Mouse (Mus musculus) kidney, embryonic 16.5 days (tissue): Measurements from ENCODE around the gene Hk2. TPM values are rescaled to one million over a fixed set of nuclear protein-coding genes. Genes with fewer than 3 reads are reported as not detected.

ENCODE experiments used
- ATAC-seq: fragments of 200-750 bp; cut with Nextera tagmentation; 2 replicates; pipeline ENCODE4 v1.8.0; 2017; ENCODE audit warnings: moderate TSS enrichment; ENCODE audit not compliant: low FRiP score, low TSS enrichment
- H3K27ac ChIP-seq: fragments of 300-500 bp; sonication (generic); 2 replicates; pipeline ENCODE4 v1.5.1; 2014; ENCODE audit warnings: low read length
- H3K27me3 ChIP-seq: fragments of 300-500 bp; sonication (generic); 2 replicates; pipeline ENCODE4 v1.6.1; 2014; ENCODE audit warnings: low read length, control low read depth, mixed read lengths; ENCODE audit not compliant: insufficient read depth
- H3K36me3 ChIP-seq: fragments of 300-500 bp; sonication (generic); 2 replicates; pipeline ENCODE4 v1.6.1; 2014; ENCODE audit warnings: low read length, control low read depth, mixed read lengths; ENCODE audit not compliant: insufficient read depth
- H3K4me1 ChIP-seq: fragments of 300-500 bp; sonication (generic); 2 replicates; pipeline ENCODE4 v1.6.1; 2014; ENCODE audit warnings: low read length, control low read depth, mixed read lengths; ENCODE audit not compliant: insufficient read depth
- H3K4me2 ChIP-seq: fragments of 300-500 bp; sonication (generic); replicated peaks from 2 replicates; pipeline ENCODE4 v1.6.1; 2014; ENCODE audit warnings: low read depth, low read length
- H3K4me3 ChIP-seq: fragments of 300-500 bp; sonication (generic); 2 replicates; pipeline ENCODE4 v1.5.1; 2014; ENCODE audit warnings: mild to moderate bottlenecking, low read length
- H3K9ac ChIP-seq: fragments of 300-500 bp; sonication (generic); replicated peaks from 2 replicates; pipeline ENCODE4 v1.6.1; 2014; ENCODE audit warnings: low read length
- H3K9me3 ChIP-seq: fragments of 300-500 bp; sonication (generic); 2 replicates; pipeline ENCODE4 v1.6.1; 2016; ENCODE audit warnings: low read length, control low read depth
- WGBS: fragments of 180-500 bp; shearing (Covaris S2); extraction: QIAGEN DNeasy Blood & Tissue Kit; methylation state at CpG from one replicate; pipeline ENCODE4 v1.1.7; 2014; 5-methylcytosine and 5-hydroxymethylcytosine counted together
- polyA plus RNA-seq: library from polyadenylated mRNA; unstranded; fragments of >200 nt; fragmentation: Nextera tagmentation; extraction: Ambion mirVana; gene quantifications from 2 replicates; pipeline ENCODE4 v1.2.1, GENCODE M21; 2015

The Hk2 gene
- polyA plus RNA-seq, 1 experiment from 2014 or later, result 16.3 TPM

DNA sequence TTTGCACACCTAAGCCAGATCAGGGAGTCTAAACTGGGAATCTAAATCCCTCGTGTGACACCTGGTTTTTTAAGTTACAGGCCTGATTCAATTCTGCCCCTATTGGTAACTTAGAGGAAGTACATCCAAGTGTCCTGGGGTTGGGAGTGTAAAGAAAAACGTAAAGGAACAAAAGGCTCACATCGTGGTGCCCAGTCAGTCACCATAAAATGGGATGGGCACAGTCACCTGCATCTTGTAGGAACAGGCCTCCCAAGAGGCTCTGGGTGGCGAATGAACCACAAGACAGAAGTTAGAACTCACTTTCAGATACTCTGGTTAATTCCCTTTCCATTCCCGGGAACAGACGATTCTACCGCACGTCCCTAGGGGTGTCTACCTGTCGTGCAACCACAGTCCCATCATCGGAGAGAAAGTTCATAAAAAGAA is 2.3 kb downstream of the Hk2 start:
- ATAC-seq, result no peak
- Histone ChIP-seq H3K4me3 (peak overlapping the region; percentile 65), H3K36me3 (no peaks in the 10 kb centered on the region), H3K9me3 (no peaks in the 10 kb centered on the region), H3K9ac (peak overlapping the region; percentile 75), H3K4me2 (peak overlapping the region; percentile 96), H3K4me1 (peaks cover 8% of the 10 kb centered on the region; the same call in 1 of the 2 replicates), H3K27me3 (peaks cover 10% of the 10 kb centered on the region), H3K27ac (no peak overlapping the region)
- WGBS, result under 1% methylated on average over 10 of the region's 10 CpGs

DNA sequence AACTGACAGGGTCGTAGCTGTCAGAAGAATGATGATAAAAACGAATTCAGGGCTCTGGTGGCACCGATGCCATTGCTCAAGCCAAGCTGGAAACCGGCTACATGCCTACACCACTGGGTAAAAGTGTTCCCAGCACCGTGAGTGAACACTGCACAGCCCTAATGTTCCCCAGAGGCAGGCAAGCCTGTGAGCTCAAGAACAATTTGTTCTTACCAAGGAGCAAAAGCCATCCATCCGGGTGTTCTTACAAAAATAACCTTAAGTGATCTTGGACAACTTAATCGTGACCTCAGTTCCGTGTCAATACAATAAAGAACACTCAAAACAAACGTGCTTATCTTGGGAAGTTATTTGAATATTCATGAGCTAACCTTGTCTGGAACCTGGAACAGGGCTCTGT is 3.2 kb downstream of the Hk2 start:
- no peak overlapping the region for H3K9ac ChIP-seq
- peaks cover 8% of the 10 kb centered on the region; the same call in 1 of the 2 replicates for H3K4me1 ChIP-seq
- H3K4me3 ChIP-seq, result no peak overlapping the region
- H3K27me3 ChIP-seq, result peaks cover 10% of the 10 kb centered on the region
- no peaks in the 10 kb centered on the region for H3K9me3 ChIP-seq
- no peak overlapping the region for H3K27ac ChIP-seq
- no peak overlapping the region for H3K4me2 ChIP-seq
- no peak for ATAC-seq
- H3K36me3 ChIP-seq, result no peaks in the 10 kb centered on the region
- 48% methylated on average over 9 of the region's 9 CpGs for WGBS

DNA sequence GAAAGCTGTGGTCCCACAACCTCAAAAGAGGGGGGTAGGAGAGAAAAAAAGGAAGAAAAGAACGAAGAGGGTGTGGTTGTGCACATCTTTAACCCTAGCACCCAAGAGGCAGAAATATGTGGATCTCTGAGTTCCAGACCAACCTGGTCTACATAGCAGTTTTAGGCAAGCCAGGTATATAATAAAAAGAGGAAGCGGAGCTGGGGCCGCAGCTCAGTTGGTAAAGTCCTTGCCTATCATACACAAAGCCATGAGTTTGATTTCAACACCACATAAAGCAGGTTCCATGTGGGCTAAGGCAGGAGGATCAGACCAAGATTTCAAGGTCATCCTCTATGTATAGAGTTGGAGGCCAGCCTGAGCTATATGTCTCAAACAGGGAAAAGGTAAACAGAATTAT is 4.0 kb downstream of the Hk2 start:
- 80% methylated on average over 3 of the region's 3 CpGs for WGBS
- ATAC-seq, result no peak
- Histone ChIP-seq H3K27me3 (peaks cover 3% of the 10 kb centered on the region; the same call in 1 of the 2 replicates), H3K4me1 (peaks cover 8% of the 10 kb centered on the region; the same call in 1 of the 2 replicates), H3K9ac (no peak overlapping the region), H3K27ac (no peak overlapping the region), H3K36me3 (no peaks in the 10 kb centered on the region), H3K9me3 (no peaks in the 10 kb centered on the region), H3K4me3 (no peak overlapping the region), H3K4me2 (no peak overlapping the region)

DNA sequence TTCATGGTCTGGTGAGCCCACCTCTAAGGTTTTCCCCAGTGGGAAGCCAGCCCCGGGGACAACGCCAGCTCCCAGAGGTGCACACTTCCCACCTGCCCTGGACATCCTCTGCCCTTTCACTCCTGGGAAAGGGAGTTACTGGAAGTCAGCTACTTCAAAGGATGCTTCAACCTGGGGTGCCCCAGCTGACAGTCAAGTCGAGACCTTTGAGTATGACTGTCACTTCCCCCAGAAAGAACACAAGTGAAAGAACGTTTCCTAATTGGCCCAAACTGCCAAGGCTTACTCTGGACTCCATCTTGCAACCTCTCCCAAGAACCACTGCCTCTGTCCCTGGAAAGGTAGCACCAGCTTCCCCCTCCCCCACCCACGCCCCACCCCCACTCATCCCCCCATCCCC is 4.5 kb downstream of the Hk2 start:
- no peaks in the 10 kb centered on the region for H3K27me3 ChIP-seq
- H3K4me1 ChIP-seq, result peaks cover 8% of the 10 kb centered on the region; the same call in 1 of the 2 replicates
- no peak overlapping the region for H3K9ac ChIP-seq
- H3K9me3 ChIP-seq, result no peaks in the 10 kb centered on the region
- no peak overlapping the region for H3K4me2 ChIP-seq
- no peak overlapping the region for H3K4me3 ChIP-seq
- WGBS, result 41% methylated on average over 5 of the region's 5 CpGs
- H3K27ac ChIP-seq, result no peak overlapping the region
- ATAC-seq, result no peak
- H3K36me3 ChIP-seq, result no peaks in the 10 kb centered on the region

DNA sequence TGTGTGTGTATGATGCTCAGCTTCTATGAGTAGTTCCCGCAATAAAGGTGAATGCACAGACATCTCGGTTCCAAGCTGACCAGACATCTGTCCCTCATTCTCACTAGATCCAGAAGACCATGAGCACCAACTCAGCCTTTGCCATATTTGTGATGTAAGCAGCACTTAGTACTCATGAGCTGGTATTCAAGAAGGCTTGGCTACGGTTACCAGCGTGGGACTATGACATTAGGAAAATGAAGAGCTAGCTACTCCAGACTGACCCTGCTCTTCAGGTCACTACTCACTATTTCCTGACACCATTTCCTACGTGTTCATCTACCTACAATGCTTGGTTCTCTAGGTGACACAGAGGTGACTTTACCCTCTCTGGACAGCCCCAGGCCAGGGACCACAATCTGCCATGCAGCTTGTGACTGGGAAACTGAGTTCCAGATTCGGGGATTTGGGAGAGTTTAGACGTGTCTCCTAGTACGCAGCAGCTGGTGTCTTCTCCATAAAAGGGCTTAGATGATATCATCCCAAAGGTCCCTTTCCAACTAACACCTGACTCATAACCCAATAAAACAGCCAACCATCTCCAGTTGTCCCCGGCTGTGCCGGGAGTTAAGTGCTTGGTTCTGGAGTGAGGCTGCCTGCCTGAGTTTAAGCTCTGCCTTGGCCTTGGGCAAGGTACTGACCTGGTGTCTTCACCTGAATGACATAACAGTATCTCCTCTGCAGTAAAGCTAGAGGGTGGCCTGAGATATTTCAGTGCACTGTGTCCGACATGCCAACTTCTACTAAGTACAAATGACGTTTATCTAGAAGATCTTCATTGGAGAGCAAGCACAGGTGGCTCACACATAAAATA is 6.3 kb downstream of the Hk2 start:
- H3K27ac ChIP-seq, result no peak overlapping the region
- 87% methylated on average over 12 of the region's 12 CpGs for WGBS
- H3K4me2 ChIP-seq, result no peak overlapping the region
- H3K4me3 ChIP-seq, result no peak overlapping the region
- H3K9ac ChIP-seq, result no peak overlapping the region
- no peaks in the 10 kb centered on the region for H3K9me3 ChIP-seq
- no peak for ATAC-seq
- H3K36me3 ChIP-seq, result no peaks in the 10 kb centered on the region
- H3K27me3 ChIP-seq, result no peaks in the 10 kb centered on the region
- peaks cover 18% of the 10 kb centered on the region for H3K4me1 ChIP-seq

DNA sequence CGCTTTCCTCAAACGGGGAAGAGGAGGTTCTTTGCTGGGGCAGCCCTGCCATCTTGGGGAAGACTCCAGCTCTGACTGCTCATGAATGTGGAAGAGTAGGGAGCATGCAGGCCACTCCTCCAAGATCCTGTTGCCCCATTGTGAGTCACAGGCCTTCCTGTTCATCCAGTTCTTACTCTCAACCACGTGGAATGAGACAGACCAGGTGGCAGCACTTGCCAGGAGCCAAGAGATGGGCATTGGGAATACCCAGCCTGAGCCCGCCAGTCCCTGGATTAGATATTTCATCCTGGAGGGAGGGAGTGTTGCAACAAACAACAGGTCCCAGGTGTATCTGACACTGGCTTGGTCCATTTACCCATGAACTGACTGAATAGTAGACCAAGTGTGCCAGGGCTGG is 7.6 kb downstream of the Hk2 start:
- ATAC-seq, result no peak
- peaks cover 13% of the 10 kb centered on the region for H3K4me1 ChIP-seq
- H3K27ac ChIP-seq, result no peak overlapping the region
- no peak overlapping the region for H3K4me2 ChIP-seq
- H3K4me3 ChIP-seq, result no peak overlapping the region
- no peak overlapping the region for H3K9ac ChIP-seq
- no peaks in the 10 kb centered on the region for H3K27me3 ChIP-seq
- 71% methylated on average over 4 of the region's 4 CpGs for WGBS
- no peaks in the 10 kb centered on the region for H3K9me3 ChIP-seq
- no peaks in the 10 kb centered on the region for H3K36me3 ChIP-seq

DNA sequence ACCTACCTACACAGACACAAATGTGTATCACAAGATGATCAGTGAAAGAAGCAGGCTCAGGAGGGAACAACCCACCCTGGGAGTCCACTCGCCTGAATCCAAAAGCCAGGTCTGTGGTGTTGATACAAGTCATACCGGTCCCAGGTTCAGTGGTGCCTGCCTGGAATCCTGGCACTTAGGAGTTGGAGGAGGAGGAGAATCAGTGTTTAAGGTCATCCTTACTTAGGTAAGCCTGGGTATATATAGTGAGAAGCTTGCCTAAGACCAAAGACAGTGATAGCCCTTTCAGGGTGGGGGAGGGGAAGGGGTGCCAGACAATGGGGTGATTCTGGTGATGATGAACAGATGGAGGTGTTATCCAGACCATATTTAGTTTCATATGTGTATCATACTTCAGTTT is 9.0 kb downstream of the Hk2 start:
- Histone ChIP-seq H3K9me3 (no peaks in the 10 kb centered on the region), H3K9ac (no peak overlapping the region), H3K27ac (no peak overlapping the region), H3K27me3 (no peaks in the 10 kb centered on the region), H3K4me1 (peaks cover 13% of the 10 kb centered on the region), H3K4me2 (no peak overlapping the region), H3K36me3 (no peaks in the 10 kb centered on the region), H3K4me3 (no peak overlapping the region)
- ATAC-seq, result no peak
- WGBS, result 92% methylated on average over 2 of the region's 2 CpGs

DNA sequence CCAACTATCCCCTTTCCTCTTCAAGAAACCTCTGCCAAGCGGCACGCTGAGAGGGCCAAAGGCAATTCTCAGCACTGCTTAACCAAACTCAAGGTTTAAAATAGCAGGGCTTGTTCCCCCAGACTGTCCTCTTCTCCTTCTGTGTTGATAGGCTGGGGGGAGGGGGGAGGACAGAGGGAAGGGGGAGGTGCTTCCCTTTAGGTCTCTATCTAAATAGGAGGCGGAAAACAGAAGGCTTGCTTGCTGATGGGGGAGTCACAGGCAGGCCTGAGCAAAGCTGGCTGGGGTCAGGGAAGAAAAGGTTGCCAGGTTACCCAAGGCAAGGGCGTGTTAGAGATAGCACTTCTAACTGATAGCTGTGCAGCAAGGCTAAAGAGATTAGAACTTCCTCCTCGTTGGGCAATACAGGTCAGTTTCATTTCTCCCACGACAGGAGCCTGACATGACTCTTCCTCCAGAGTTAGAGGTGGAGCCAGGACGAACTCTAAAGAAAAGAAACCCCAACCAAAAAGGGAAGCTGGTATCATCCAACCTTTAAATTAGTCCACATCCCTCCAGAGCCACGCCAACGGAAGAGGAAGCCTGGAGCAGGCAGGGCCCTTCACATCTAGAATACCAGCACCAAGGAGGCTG is 10.3 kb downstream of the Hk2 start:
- Histone ChIP-seq H3K4me1 (peaks cover 10% of the 10 kb centered on the region), H3K9me3 (no peaks in the 10 kb centered on the region), H3K27me3 (no peaks in the 10 kb centered on the region), H3K9ac (no peak overlapping the region), H3K36me3 (no peaks in the 10 kb centered on the region), H3K27ac (no peak overlapping the region), H3K4me2 (no peak overlapping the region), H3K4me3 (no peak overlapping the region)
- 0 out of 2 replicates have a peak, but pooled peaks have one; percentile 30 for ATAC-seq
- 45% methylated on average over 9 of the region's 9 CpGs for WGBS

DNA sequence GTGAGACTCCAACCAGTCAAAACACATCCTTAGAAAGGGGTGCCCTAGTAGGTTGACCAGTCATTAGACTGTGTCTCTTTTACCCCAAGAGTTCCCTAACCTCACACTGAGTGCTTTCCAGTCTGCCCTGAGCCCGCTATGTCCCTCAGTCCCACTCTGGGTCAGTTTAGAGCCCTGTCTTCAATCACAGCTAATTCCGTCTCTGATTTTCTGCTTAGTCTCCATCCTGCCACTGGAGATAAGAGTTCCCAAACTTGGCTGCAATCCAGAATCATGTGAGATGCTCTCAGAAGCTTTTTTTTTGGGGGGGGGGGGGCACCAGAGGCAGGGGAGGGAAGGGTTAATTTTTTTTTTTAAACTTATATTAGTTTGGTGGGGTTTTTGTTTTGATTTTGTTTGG is 11.5 kb downstream of the Hk2 start:
- H3K36me3 ChIP-seq, result no peaks in the 10 kb centered on the region; the same call in 1 of the 2 replicates
- H3K27me3 ChIP-seq, result no peaks in the 10 kb centered on the region
- no peak overlapping the region for H3K4me3 ChIP-seq
- ATAC-seq, result no peak
- WGBS, result 77% methylated on average over 2 of the region's 2 CpGs
- no peak overlapping the region for H3K4me2 ChIP-seq
- H3K27ac ChIP-seq, result no peak overlapping the region
- no peaks in the 10 kb centered on the region for H3K9me3 ChIP-seq
- peaks cover 10% of the 10 kb centered on the region for H3K4me1 ChIP-seq
- no peak overlapping the region for H3K9ac ChIP-seq
